Mouse (Mus musculus): Measurements from ENCODE around the gene Shcbp1. TPM values are rescaled to one million over a fixed set of nuclear protein-coding genes. Genes with fewer than 3 reads are reported as not detected.
"Not testable (repeated sequence)": the region's sequence is repeated elsewhere in the genome, so short reads cannot be mapped to it uniquely, and the experiment has no call there.

Shcbp1 gene
- total and polyA plus RNA-seq, 3 experiments = 39.9 to 90.8 (median 48.2) TPM

- TF ChIP-seq IRF4 (IDR thresholded peaks at IDR 0.05; ENCODE audit: low read depth, low read length) (no peak), JUND (conservative IDR thresholded peaks at IDR 0.05; ENCODE audit: low read depth, low read length) (no peak), ELF1 (IDR thresholded peaks at IDR 0.05; ENCODE audit: low read depth, low read length) (no peak), USF2 (conservative IDR thresholded peaks at IDR 0.05; ENCODE audit: low read depth, low read length) (no peak), NELFE (IDR thresholded peaks at IDR 0.05; ENCODE audit: low read depth, low read length) (no peak), EP300 (IDR thresholded peaks at IDR 0.05; ENCODE audit: low read length) (no peak), USF1 (IDR thresholded peaks at IDR 0.05; ENCODE audit: low read depth, low read length) (no peak)
- in situ Hi-C loops (cut with MboI; ENCODE audit: low pct_ligation_motif_present, low pct_unique_long_range_greater_than_20kb, low sequenced_read_pairs) (no loop called here), dilution Hi-C loops (cut with MboI; ENCODE audit: extremely low pct_ligation_motif_present, extremely low pct_unique_long_range_greater_than_20kb, low sequenced_read_pairs) (no loop called here)
- H3K4me3 ChIP-seq (replicated peaks in 1 of 3; ENCODE audit: low read depth in 2 of 3, low read length in 2 of 3, poor library complexity in 1 of 3) = no peak overlapping the region
- H3K9me3 ChIP-seq (replicated peaks; ENCODE audit: low read length) = no peaks in the 10 kb centered on the region
- no peaks in the 10 kb centered on the region for H3K27me3 ChIP-seq (replicated peaks)
- no peaks in the 10 kb centered on the region for H3K36me3 ChIP-seq (replicated peaks in 1 of 2; ENCODE audit: control insufficient read depth in 1 of 2, insufficient read depth in 1 of 2, low read length in 1 of 2)
- H3K9ac ChIP-seq (ENCODE audit: insufficient read depth, low read depth) = no peak overlapping the region
- H3K4me2 ChIP-seq (ENCODE audit: insufficient read depth, low read depth, poor library complexity, severe bottlenecking) = no peak overlapping the region
- no peak overlapping the region for H3K27ac ChIP-seq (ENCODE audit: insufficient read depth, low read depth)
- no peaks in the 10 kb centered on the region for H3K79me2 ChIP-seq (replicated peaks; ENCODE audit: control insufficient read depth, extremely low read depth, insufficient read depth, poor library complexity, severe bottlenecking)
- no peaks in the 10 kb centered on the region for H3K4me1 ChIP-seq (ENCODE audit: control insufficient read depth in 1 of 2, insufficient read depth in 2 of 2)
- no peak for DNase-seq (ENCODE audit: extremely low read depth)
These were observed 63.8 kb downstream of the Shcbp1 start for GRCm38 (mm10) chr8:4715546-4715945.

GRCm38 (mm10) chr8:4708346-4708745 is 71.0 kb downstream of the Shcbp1 start:
- H3K9ac ChIP-seq (ENCODE audit: insufficient read depth, low read depth); H3K4me1 ChIP-seq (ENCODE audit: control insufficient read depth in 1 of 2, insufficient read depth in 2 of 2); H3K4me2 ChIP-seq (ENCODE audit: insufficient read depth, low read depth, poor library complexity, severe bottlenecking); H3K27me3 ChIP-seq (replicated peaks); dilution Hi-C loops (cut with MboI; ENCODE audit: extremely low pct_ligation_motif_present, extremely low pct_unique_long_range_greater_than_20kb, low sequenced_read_pairs); H3K4me3 ChIP-seq (replicated peaks in 1 of 3; ENCODE audit: low read depth in 2 of 3, low read length in 2 of 3, poor library complexity in 1 of 3); H3K27ac ChIP-seq (ENCODE audit: insufficient read depth, low read depth); in situ Hi-C loops (cut with MboI; ENCODE audit: low pct_ligation_motif_present, low pct_unique_long_range_greater_than_20kb, low sequenced_read_pairs); H3K9me3 ChIP-seq (replicated peaks; ENCODE audit: low read length); H3K36me3 ChIP-seq (replicated peaks in 1 of 2; ENCODE audit: control insufficient read depth in 1 of 2, insufficient read depth in 1 of 2, low read length in 1 of 2); DNase-seq (ENCODE audit: extremely low read depth); H3K79me2 ChIP-seq (replicated peaks; ENCODE audit: control insufficient read depth, extremely low read depth, insufficient read depth, poor library complexity, severe bottlenecking): not testable (repeated sequence)

GRCm38 (mm10) chr8:4707916-4708315 is 71.5 kb downstream of the Shcbp1 start:
- H3K4me2 ChIP-seq (ENCODE audit: insufficient read depth, low read depth, poor library complexity, severe bottlenecking); H3K79me2 ChIP-seq (replicated peaks; ENCODE audit: control insufficient read depth, extremely low read depth, insufficient read depth, poor library complexity, severe bottlenecking); in situ Hi-C loops (cut with MboI; ENCODE audit: low pct_ligation_motif_present, low pct_unique_long_range_greater_than_20kb, low sequenced_read_pairs); DNase-seq (ENCODE audit: extremely low read depth); H3K9me3 ChIP-seq (replicated peaks; ENCODE audit: low read length); H3K27me3 ChIP-seq (replicated peaks); H3K36me3 ChIP-seq (replicated peaks in 1 of 2; ENCODE audit: control insufficient read depth in 1 of 2, insufficient read depth in 1 of 2, low read length in 1 of 2); H3K4me3 ChIP-seq (replicated peaks in 1 of 3; ENCODE audit: low read depth in 2 of 3, low read length in 2 of 3, poor library complexity in 1 of 3); dilution Hi-C loops (cut with MboI; ENCODE audit: extremely low pct_ligation_motif_present, extremely low pct_unique_long_range_greater_than_20kb, low sequenced_read_pairs); H3K27ac ChIP-seq (ENCODE audit: insufficient read depth, low read depth); H3K4me1 ChIP-seq (ENCODE audit: control insufficient read depth in 1 of 2, insufficient read depth in 2 of 2); H3K9ac ChIP-seq (ENCODE audit: insufficient read depth, low read depth): not testable (repeated sequence)

- in situ Hi-C loops (cut with MboI; ENCODE audit: low pct_ligation_motif_present, low pct_unique_long_range_greater_than_20kb, low sequenced_read_pairs) = no loop called here
- DNase-seq (ENCODE audit: extremely low read depth) = peak; percentile 55
- Histone ChIP-seq H3K27me3 (replicated peaks) (no peaks in the 10 kb centered on the region), H3K9me3 (replicated peaks; ENCODE audit: low read length) (peaks cover 2% of the 10 kb centered on the region), H3K27ac (ENCODE audit: insufficient read depth, low read depth) (no peak overlapping the region), H3K36me3 (replicated peaks in 1 of 2; ENCODE audit: control insufficient read depth in 1 of 2, insufficient read depth in 1 of 2, low read length in 1 of 2) (no peaks in the 10 kb centered on the region), H3K4me3 (replicated peaks in 1 of 3; ENCODE audit: low read depth in 2 of 3, low read length in 2 of 3, poor library complexity in 1 of 3) (no peak overlapping the region), H3K4me1 (ENCODE audit: control insufficient read depth in 1 of 2, insufficient read depth in 2 of 2) (no peaks in the 10 kb centered on the region), H3K9ac (ENCODE audit: insufficient read depth, low read depth) (no peak overlapping the region), H3K4me2 (ENCODE audit: insufficient read depth, low read depth, poor library complexity, severe bottlenecking) (no peak overlapping the region), H3K79me2 (replicated peaks; ENCODE audit: control insufficient read depth, extremely low read depth, insufficient read depth, poor library complexity, severe bottlenecking) (no peaks in the 10 kb centered on the region)
- dilution Hi-C loops (cut with MboI; ENCODE audit: extremely low pct_ligation_motif_present, extremely low pct_unique_long_range_greater_than_20kb, low sequenced_read_pairs) = no loop called here
- TF ChIP-seq CHD2 (IDR thresholded peaks at IDR 0.05; ENCODE audit: low read length) = peak; percentile 64
- TF ChIP-seq MAX (IDR thresholded peaks at IDR 0.05; ENCODE audit: low read length) = no peak
- TF ChIP-seq JUN (IDR thresholded peaks at IDR 0.05; ENCODE audit: insufficient read depth, low read depth, low read length) = no peak
- no peak for TF ChIP-seq USF2 (conservative IDR thresholded peaks at IDR 0.05; ENCODE audit: low read depth, low read length)
These were observed 87.7 kb downstream of the Shcbp1 start for GRCm38 (mm10) chr8:4691634-4692033.

All from CH12.LX (cell line).